Mouse (Mus musculus) midbrain, postnatal 0 days (tissue): ENCODE data around the gene 2210016L21Rik. TPM values are rescaled to one million over a fixed set of nuclear protein-coding genes. Genes with fewer than 3 reads are reported as not detected.

ENCODE experiments used
- ATAC-seq: fragments of 200-750 bp; cut with Nextera tagmentation; 2 replicates; pipeline ENCODE4 v1.8.0; 2017; ENCODE audit warnings: moderate number of reproducible peaks, mild to moderate bottlenecking, moderate TSS enrichment, moderate library complexity; ENCODE audit not compliant: low FRiP score
- DNase-seq: peaks from one replicate; pipeline ENCODE4 v3.0.0-alpha.2; 2015; ENCODE audit warnings: low spot score
- H3K27ac ChIP-seq: fragments of 300-500 bp; sonication (generic); 2 replicates; pipeline ENCODE4 v1.5.1; 2014; ENCODE audit warnings: low read depth, mild to moderate bottlenecking, low read length, mixed read lengths
- H3K27me3 ChIP-seq: fragments of 300-500 bp; sonication (generic); 2 replicates; pipeline ENCODE4 v1.6.1; 2014; ENCODE audit warnings: low read length, control low read depth, mixed read lengths; ENCODE audit not compliant: insufficient read depth
- H3K36me3 ChIP-seq: fragments of 300-500 bp; sonication (generic); 2 replicates; pipeline ENCODE4 v1.6.1; 2014; ENCODE audit warnings: low read length, control low read depth, mixed read lengths; ENCODE audit not compliant: insufficient read depth
- H3K4me1 ChIP-seq: fragments of 300-500 bp; sonication (generic); 2 replicates; pipeline ENCODE4 v1.6.1; 2014; ENCODE audit warnings: mild to moderate bottlenecking, control low read depth, antibody characterized with exemption, low read length, mixed read lengths; ENCODE audit not compliant: insufficient read depth
- H3K4me2 ChIP-seq: fragments of 300-500 bp; sonication (generic); 2 replicates; pipeline ENCODE4 v1.6.1; 2014; ENCODE audit warnings: low read depth, mild to moderate bottlenecking, low read length, mixed read lengths; ENCODE audit not compliant: poor library complexity, severe bottlenecking
- H3K4me3 ChIP-seq: fragments of 300-500 bp; sonication (generic); 2 replicates; pipeline ENCODE4 v1.5.1; 2014; ENCODE audit warnings: low read depth, mild to moderate bottlenecking, low read length, moderate library complexity
- H3K9ac ChIP-seq: fragments of 300-500 bp; sonication (generic); replicated peaks from 2 replicates; pipeline ENCODE4 v1.6.1; 2014; ENCODE audit warnings: mild to moderate bottlenecking, low read length, moderate library complexity, mixed read lengths; ENCODE audit not compliant: poor library complexity, severe bottlenecking
- H3K9me3 ChIP-seq: fragments of 300-500 bp; sonication (generic); 2 replicates; pipeline ENCODE4 v1.6.1; 2016; ENCODE audit warnings: low read length, control low read depth
- CTCF ChIP-seq: IDR thresholded peaks from 2 replicates; pipeline ENCODE4 v1.5.1; 2016; ENCODE audit warnings: antibody characterized with exemption, mild to moderate bottlenecking
- WGBS: fragments of 180-500 bp; shearing (Covaris S2); extraction: QIAGEN DNeasy Blood & Tissue Kit; methylation state at CpG from one replicate; pipeline ENCODE4 v1.1.7; 2014; 5-methylcytosine and 5-hydroxymethylcytosine counted together
- polyA plus RNA-seq: library from polyadenylated mRNA; unstranded; fragments of >200 nt; fragmentation: Nextera tagmentation; extraction: Ambion mirVana; gene quantifications from 2 replicates; pipeline ENCODE4 v1.2.1, GENCODE M21; 2015
- total RNA-seq: library from RNA; depleted of rRNA; stranded (reverse); fragments of >200 nt; gene quantifications from 2 replicates; pipeline ENCODE4 v1.2.3, GENCODE M21; 2014; rRNA removed

The 2210016L21Rik gene
- total and polyA plus RNA-seq, 2 experiments from 2014 or later: 62.9 to 225 TPM

DNA sequence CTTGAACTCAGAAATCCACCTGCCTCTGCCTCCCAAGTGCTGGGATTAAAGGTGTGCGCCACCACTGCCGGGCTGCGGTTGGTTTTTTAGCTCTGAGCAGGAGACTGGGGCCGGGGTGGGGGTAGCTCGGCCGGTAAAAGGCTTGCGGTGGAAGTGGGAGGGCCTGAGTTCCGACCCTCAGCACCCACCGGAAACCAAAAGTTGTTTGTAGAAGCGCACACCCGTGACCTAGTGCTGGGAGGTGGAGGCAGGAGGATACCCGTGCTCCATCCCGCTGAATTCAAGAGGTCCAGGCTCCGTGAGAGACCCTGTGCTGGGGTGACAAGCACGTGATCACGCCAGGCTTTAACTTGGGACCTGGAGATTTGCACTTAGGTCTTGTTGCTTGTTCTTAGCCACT, 54.5 kb downstream of the 2210016L21Rik start:
- DNase-seq (no peak), ATAC-seq (no peak)
- H3K27ac ChIP-seq: no peak overlapping the region
- no peaks in the 10 kb centered on the region for H3K9me3 ChIP-seq
- no peaks in the 10 kb centered on the region for H3K36me3 ChIP-seq
- no peak overlapping the region for H3K9ac ChIP-seq
- no peak for TF ChIP-seq CTCF
- no peaks in the 10 kb centered on the region for H3K4me1 ChIP-seq
- H3K27me3 ChIP-seq: no peaks in the 10 kb centered on the region
- WGBS: 84% methylated on average over 16 of the region's 16 CpGs
- no peak overlapping the region for H3K4me3 ChIP-seq
- H3K4me2 ChIP-seq: no peak overlapping the region

- Histone ChIP-seq H3K27me3 (no peaks in the 10 kb centered on the region), H3K4me1 (no peaks in the 10 kb centered on the region), H3K27ac (no peak overlapping the region), H3K36me3 (no peaks in the 10 kb centered on the region), H3K4me2 (no peak overlapping the region), H3K9ac (no peak overlapping the region), H3K4me3 (no peak overlapping the region), H3K9me3 (no peaks in the 10 kb centered on the region)
- no peak for TF ChIP-seq CTCF
- no peak for ATAC-seq
- 66% methylated on average over 6 of the region's 6 CpGs for WGBS
- no peak for DNase-seq
Measured at GRCm38 (mm10) chr5:114997327-114997726, 55.4 kb downstream of the 2210016L21Rik start.

Other genes with a start within 250 kb of the 2210016L21Rik start
- 10.9 and 11.2 TPM in 2 replicates for gene Tchp, start 234.4 kb upstream of the 2210016L21Rik start, total RNA-seq
- 12.6 and 14.4 TPM in 2 replicates for gene Tchp, start 234.4 kb upstream of the 2210016L21Rik start, polyA plus RNA-seq
- gene Ankrd13a, start 167.5 kb upstream of the 2210016L21Rik start, total RNA-seq: 39.3 and 47.3 TPM in 2 replicates
- 22.4 and 24.9 TPM in 2 replicates for gene Ankrd13a, start 167.5 kb upstream of the 2210016L21Rik start, polyA plus RNA-seq
- 41.8 and 45.1 TPM in 2 replicates for gene Git2, start 166.6 kb upstream of the 2210016L21Rik start, total RNA-seq
- 25.5 and 33.8 TPM in 2 replicates for gene Git2, start 166.6 kb upstream of the 2210016L21Rik start, polyA plus RNA-seq
- 299 and 345 TPM in 2 replicates for gene 1500011B03Rik, start 118.7 kb upstream of the 2210016L21Rik start, total RNA-seq
- 372 and 393 TPM in 2 replicates for gene 1500011B03Rik, start 118.7 kb upstream of the 2210016L21Rik start, polyA plus RNA-seq
- gene 4930519G04Rik, start 88.5 kb upstream of the 2210016L21Rik start, total RNA-seq: not detected in 2 replicates
- not detected in 2 replicates for gene 4930519G04Rik, start 88.5 kb upstream of the 2210016L21Rik start, polyA plus RNA-seq
- gene Gm9936, start 83.5 kb upstream of the 2210016L21Rik start, total RNA-seq: 5.8 and 6.7 TPM in 2 replicates
- 3.1 and 3.3 TPM in 2 replicates for gene Gm9936, start 83.5 kb upstream of the 2210016L21Rik start, polyA plus RNA-seq
- gene Oasl2, start 45.2 kb upstream of the 2210016L21Rik start, total RNA-seq: 1.8 and 6.3 TPM in 2 replicates
- 3.9 and 5.1 TPM in 2 replicates for gene Oasl2, start 45.2 kb upstream of the 2210016L21Rik start, polyA plus RNA-seq
- gene Oasl1, start 18.9 kb upstream of the 2210016L21Rik start, total RNA-seq: 0.24 and 3.8 TPM in 2 replicates
- 0.32 and 0.79 TPM in 2 replicates for gene Oasl1, start 18.9 kb upstream of the 2210016L21Rik start, polyA plus RNA-seq
- not detected in 2 replicates for gene Hnf1a, start 28.9 kb downstream of the 2210016L21Rik start, total RNA-seq
- 0.05 and 0.06 TPM in 2 replicates for gene Hnf1a, start 28.9 kb downstream of the 2210016L21Rik start, polyA plus RNA-seq
- 153 TPM in 2 replicates for gene Sppl3, start 69.0 kb downstream of the 2210016L21Rik start, total RNA-seq
- 34.9 and 37.1 TPM in 2 replicates for gene Sppl3, start 69.0 kb downstream of the 2210016L21Rik start, polyA plus RNA-seq
- gene Gm10401, start 156.1 kb downstream of the 2210016L21Rik start, total RNA-seq: not detected in 2 replicates
- gene Gm10401, start 156.1 kb downstream of the 2210016L21Rik start, polyA plus RNA-seq: 42.9 and 44.1 TPM in 2 replicates
- gene Acads, start 177.2 kb downstream of the 2210016L21Rik start, total RNA-seq: 16.5 and 17.4 TPM in 2 replicates
- 13.4 and 14.1 TPM in 2 replicates for gene Acads, start 177.2 kb downstream of the 2210016L21Rik start, polyA plus RNA-seq
- gene Unc119b, start 192.8 kb downstream of the 2210016L21Rik start, total RNA-seq: 28.4 and 30.0 TPM in 2 replicates
- 16.9 and 18.4 TPM in 2 replicates for gene Unc119b, start 192.8 kb downstream of the 2210016L21Rik start, polyA plus RNA-seq
- gene Mlec, start 216.0 kb downstream of the 2210016L21Rik start, total RNA-seq: 61.7 and 64.6 TPM in 2 replicates
- 11.4 and 16.2 TPM in 2 replicates for gene Mlec, start 216.0 kb downstream of the 2210016L21Rik start, polyA plus RNA-seq